24 mouse cellular contexts compared by ENCODE assay signal in genomic region chr5:28351857-28352513, GRCm38 (mm10). TPM values are rescaled to one million over a fixed set of nuclear protein-coding genes. Genes with fewer than 3 reads are reported as not detected.
DNase-seq lines count a peak whose midpoint lies in the region; ATAC-seq and TF ChIP-seq lines count a peak whose summit lies in the region.
"Had no signal": no experiment of that assay in that cellular context is flagged by ENCODE, and none has a peak within 500 bp of the region (broad histone marks: within the 10 kb centered on the region; RNA-seq: fewer than 3 reads in every experiment).

No protein-coding gene starts in this region.

- H3K27ac ChIP-seq in kidney, embryonic 16.5 days (ENCODE audit: low read length) = 0 out of 2 replicates have a peak overlapping the region, but pooled peaks have one; percentile 23
- peak overlapping the region; percentile 40 for H3K27ac ChIP-seq in bone marrow macrophage, adult 2 months (ENCODE audit: insufficient read depth, low read depth, low read length)
- no peak overlapping the region for H3K27ac ChIP-seq in forebrain, embryonic 11.5 days (ENCODE audit: low read depth, low read length)
- H3K27ac ChIP-seq: forebrain, embryonic 10.5 days; heart, embryonic 13.5 days; hindbrain, embryonic 13.5 days; liver, embryonic 14.5 days; midbrain, embryonic 10.5 days; neural tube, embryonic 15.5 days; stomach, postnatal 0 days had no signal

- DNase-seq in kidney, adult 11 months = no peak
- DNase-seq in heart, postnatal 14 days = no peak
- no peak for DNase-seq in forebrain, embryonic 11.5 days (ENCODE audit: low spot score)
- DNase-seq: adrenal gland, postnatal 10 days; cerebellum, adult 2 months; cerebellum, postnatal 36 days; kidney, adult 18-20 months; lung, embryonic 14.5 days; right cerebral cortex, postnatal 14 days; thymus, adult 2 months; thymus, postnatal 4 days had no signal

- intact Hi-C loops in heart, postnatal 14 days (cut with DNase I) = no loop called here

- H3K4me2 ChIP-seq in kidney, embryonic 16.5 days (replicated peaks; ENCODE audit: low read depth, low read length) = no peak overlapping the region
- H3K4me2 ChIP-seq in forebrain, embryonic 11.5 days (ENCODE audit: low read depth, low read length, severe bottlenecking) = no peak overlapping the region
- H3K4me2 ChIP-seq: heart, embryonic 13.5 days; hindbrain, embryonic 13.5 days; lung, embryonic 14.5 days; neural tube, embryonic 15.5 days had no signal

- no peak overlapping the region for H3K9ac ChIP-seq in kidney, embryonic 16.5 days (replicated peaks; ENCODE audit: low read length)
- H3K9ac ChIP-seq in forebrain, embryonic 11.5 days (ENCODE audit: low read length) = no peak overlapping the region
- H3K9ac ChIP-seq: heart, embryonic 13.5 days; hindbrain, embryonic 13.5 days; liver, embryonic 14.5 days; lung, embryonic 14.5 days; neural tube, embryonic 15.5 days had no signal

- no peaks in the 10 kb centered on the region for H3K4me1 ChIP-seq in kidney, embryonic 16.5 days (ENCODE audit: insufficient read depth, low read length)
- H3K4me1 ChIP-seq in bone marrow macrophage, adult 2 months (ENCODE audit: control insufficient read depth, insufficient read depth, low read length) = peaks cover 11% of the 10 kb centered on the region
- H3K4me1 ChIP-seq in forebrain, embryonic 11.5 days (replicated peaks; ENCODE audit: control insufficient read depth, insufficient read depth, low read length) = no peaks in the 10 kb centered on the region
- H3K4me1 ChIP-seq: forebrain, embryonic 10.5 days; heart, embryonic 13.5 days; hindbrain, embryonic 13.5 days; midbrain, embryonic 10.5 days; neural tube, embryonic 15.5 days had no signal

- ATAC-seq in kidney, embryonic 16.5 days (ENCODE audit: low FRiP score, low TSS enrichment) = no peak
- peak; percentile 96 for ATAC-seq in granulocyte monocyte progenitor cell, adult 5-6 weeks (replicated peaks; ENCODE audit: poor library complexity, severe bottlenecking)
- peak; percentile 91 for ATAC-seq in megakaryocyte progenitor cell, adult 5-6 weeks (replicated peaks; ENCODE audit: poor library complexity)
- ATAC-seq in forebrain, embryonic 11.5 days (replicated peaks; ENCODE audit: low FRiP score) = no peak
- ATAC-seq: activated CD4-positive, CD25-positive, alpha-beta regulatory T cell, adult 4 months; midbrain, embryonic 16.5 days had no signal

- no peaks in the 10 kb centered on the region for H3K27me3 ChIP-seq in kidney, embryonic 16.5 days (ENCODE audit: insufficient read depth, low read length)
- H3K27me3 ChIP-seq in forebrain, embryonic 11.5 days (ENCODE audit: control insufficient read depth, insufficient read depth, low read length) = no peaks in the 10 kb centered on the region
- H3K27me3 ChIP-seq: heart, embryonic 13.5 days; hindbrain, embryonic 13.5 days; neural tube, embryonic 15.5 days had no signal

- H3K36me3 ChIP-seq in kidney, embryonic 16.5 days (ENCODE audit: insufficient read depth, low read length) = peaks cover 29% of the 10 kb centered on the region
- H3K36me3 ChIP-seq in forebrain, embryonic 11.5 days (ENCODE audit: control insufficient read depth, insufficient read depth, low read length) = peaks cover 21% of the 10 kb centered on the region

- H3K4me3 ChIP-seq in kidney, embryonic 16.5 days (ENCODE audit: low read length) = no peak overlapping the region
- H3K4me3 ChIP-seq in bone marrow macrophage, adult 2 months (ENCODE audit: insufficient read depth, low read length) = no peak overlapping the region
- no peak overlapping the region for H3K4me3 ChIP-seq in forebrain, embryonic 11.5 days (ENCODE audit: low read depth, low read length)
- H3K4me3 ChIP-seq: forebrain, embryonic 10.5 days; heart, embryonic 13.5 days; hindbrain, embryonic 13.5 days; midbrain, embryonic 10.5 days; neural tube, embryonic 15.5 days had no signal

- TF ChIP-seq POLR2A in bone marrow macrophage, adult 2 months (IDR thresholded peaks at IDR 0.05; ENCODE audit: borderline replicate concordance, low read depth, low read length) = no peak

- no peaks in the 10 kb centered on the region for H3K9me3 ChIP-seq in kidney, embryonic 16.5 days (ENCODE audit: low read length)
- no peaks in the 10 kb centered on the region for H3K9me3 ChIP-seq in forebrain, embryonic 11.5 days (ENCODE audit: control insufficient read depth, low read length)
- H3K9me3 ChIP-seq: forebrain, embryonic 10.5 days; heart, embryonic 13.5 days; hindbrain, embryonic 13.5 days; midbrain, embryonic 10.5 days; neural tube, embryonic 15.5 days had no signal

- no peak for TF ChIP-seq CTCF in bone marrow macrophage, adult 2 months (IDR thresholded peaks at IDR 0.05; ENCODE audit: low read depth, low read length)

RNA-seq across cellular contexts. Expression of gene Rbm33, which starts 35.1 kb away (rescaled TPM):
- 9.4 and 11.7 TPM in 2 replicates for polyA plus RNA-seq in kidney, embryonic 16.5 days (2015; fragmentation: Nextera tagmentation; extraction: Ambion mirVana)
- 39.2 and 42.6 TPM in 2 replicates for polyA plus RNA-seq in bone marrow macrophage, adult 2 months (2012; ENCODE audit: insufficient read depth, insufficient read length, missing spikeins)
- total RNA-seq in granulocyte monocyte progenitor cell, adult 5-6 weeks (2014; fragmentation: Nextera tagmentation) = 40.5 and 49.1 TPM in 2 replicates
- 30.6 and 36.8 TPM in 2 replicates for total RNA-seq in granulocyte monocyte progenitor cell, adult 5-6 weeks (2017)
- 30.7 and 35.4 TPM in 2 replicates for total RNA-seq in megakaryocyte progenitor cell, adult 5-6 weeks (2015)
- 35.4 and 54.0 TPM in 2 replicates for total RNA-seq in megakaryocyte progenitor cell, adult 5-6 weeks (2017)
- 10 to 100 TPM; 33.7 to 39.7 TPM for total RNA-seq in heart, postnatal 14 days (2021)
- 24.9 and 26.0 TPM in 2 replicates for polyA plus RNA-seq in forebrain, embryonic 11.5 days (2014; fragmentation: Nextera tagmentation; extraction: Ambion mirVana)

Comparison
In these comparisons a context has a peak if more than half of its experiments do, and no peak if none do; other contexts are left out.
1. ATAC-seq: peak in granulocyte monocyte progenitor cell, adult 5-6 weeks (single experiment) and megakaryocyte progenitor cell, adult 5-6 weeks (single experiment); none in kidney, embryonic 16.5 days (single experiment) and forebrain, embryonic 11.5 days (single experiment).